Mouse (Mus musculus) testis, adult 2 months (tissue): ENCODE measurements at regions not wholly inside any gene's neighbourhood (a gene's known extent, or its start where the extent isn't known, plus 50 kb on each side); places are given as distances from the start of the nearest gene placed in this dataset.

Source experiments
- CTCF ChIP-seq: fragments of 200-500 bp; IDR thresholded peaks from 2 replicates; pipeline ENCODE4 v1.5.1; 2012; ENCODE audit warnings: low read depth, mild to moderate bottlenecking, inconsistent platforms, low read length, moderate library complexity; ENCODE audit not compliant: control insufficient read depth, insufficient read depth, insufficient replicate concordance
- POLR2A ChIP-seq: fragments of 200-500 bp; IDR thresholded peaks from 2 replicates; pipeline ENCODE4 v1.6.1; 2012; ENCODE audit warnings: low read depth, mild to moderate bottlenecking, inconsistent platforms, low read length, moderate library complexity; ENCODE audit not compliant: control insufficient read depth

DNA sequence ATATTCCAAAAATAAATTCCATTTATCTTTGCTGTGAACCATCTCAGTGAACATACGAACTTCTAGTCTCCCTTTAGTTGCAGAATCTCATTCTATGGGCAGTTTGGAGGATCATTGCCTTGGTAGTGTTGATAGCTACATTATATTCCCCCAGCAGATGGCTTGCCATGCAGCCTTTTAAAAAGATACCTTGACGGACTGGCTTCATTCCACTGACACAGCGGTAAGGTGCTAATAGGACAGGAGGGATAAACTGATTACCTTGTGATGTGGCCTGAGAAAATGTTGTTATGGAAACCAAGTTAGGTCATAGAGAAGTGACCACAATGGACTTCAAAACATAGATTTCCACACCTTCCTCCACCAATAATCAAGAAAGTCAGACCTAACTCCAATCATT, 215.5 kb upstream of the Tmc3 start:
- TF ChIP-seq CTCF (no peak), POLR2A (no peak)
